Mouse (Mus musculus): ENCODE results near the gene Ugt2b5. TPM values are rescaled to one million over a fixed set of nuclear protein-coding genes. Genes with fewer than 3 reads are reported as not detected.
"Not testable (repeated sequence)": the region's sequence is repeated elsewhere in the genome, so short reads cannot be mapped to it uniquely, and the experiment has no call there.

Gene Ugt2b5
- total RNA-seq (2015; ENCODE audit: low replicate concordance), result not detected in 2 replicates
- total RNA-seq (2017; ENCODE audit: low replicate concordance), result not detected in 2 replicates

- not testable (repeated sequence) for ATAC-seq (replicated peaks; ENCODE audit: low FRiP score, poor library complexity, severe bottlenecking)
Observed at GRCm38 (mm10) chr5:87140196-87140595, at the start of gene Ugt2b5. Gene Ugt2b5, minus strand, starts transcription at chr5:87140318.

- ATAC-seq (replicated peaks; ENCODE audit: low FRiP score, poor library complexity, severe bottlenecking), result not testable (repeated sequence)
Observed at GRCm38 (mm10) chr5:87175780-87176179, 35.7 kb upstream of the Ugt2b5 start.

GRCm38 (mm10) chr5:87174671-87175070 lies 34.6 kb upstream of the Ugt2b5 start:
- ATAC-seq (replicated peaks; ENCODE audit: low FRiP score, poor library complexity, severe bottlenecking), result no peak

GRCm38 (mm10) chr5:87147741-87148454 lies 7.8 kb upstream of the Ugt2b5 start:
- no peak for ATAC-seq (replicated peaks; ENCODE audit: low FRiP score, poor library complexity, severe bottlenecking)

DNA sequence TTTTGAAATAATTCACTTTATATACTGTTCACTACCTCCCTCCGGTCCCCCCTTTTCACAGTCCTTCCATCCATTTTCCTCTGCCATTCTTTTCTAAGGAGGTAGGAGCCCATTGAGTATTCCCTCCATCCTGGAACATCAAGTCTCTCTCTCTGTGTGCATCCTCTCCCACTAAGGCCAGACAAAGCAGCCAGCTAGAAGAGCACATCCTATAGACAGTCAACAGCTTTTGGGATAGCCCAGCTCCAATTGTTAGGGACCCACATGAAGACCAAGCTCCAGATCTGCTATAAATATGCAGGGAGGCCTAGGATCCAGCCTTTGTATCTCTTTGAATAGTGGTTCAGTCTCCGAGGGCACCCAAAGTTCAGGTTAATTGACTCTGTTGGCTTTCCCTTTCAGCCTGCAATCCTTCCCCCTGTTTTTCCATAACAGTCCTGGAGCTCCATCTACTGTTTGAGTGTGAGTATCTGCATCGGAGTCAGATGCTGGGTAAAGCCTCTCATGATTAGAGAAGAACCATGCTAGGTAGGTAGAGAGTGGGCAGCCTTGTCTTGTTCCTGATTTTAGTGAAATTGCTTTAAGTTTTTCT lies 2.8 kb upstream of the Ugt2b5 start:
- no peak for ATAC-seq (replicated peaks; ENCODE audit: low FRiP score, poor library complexity, severe bottlenecking)

DNA sequence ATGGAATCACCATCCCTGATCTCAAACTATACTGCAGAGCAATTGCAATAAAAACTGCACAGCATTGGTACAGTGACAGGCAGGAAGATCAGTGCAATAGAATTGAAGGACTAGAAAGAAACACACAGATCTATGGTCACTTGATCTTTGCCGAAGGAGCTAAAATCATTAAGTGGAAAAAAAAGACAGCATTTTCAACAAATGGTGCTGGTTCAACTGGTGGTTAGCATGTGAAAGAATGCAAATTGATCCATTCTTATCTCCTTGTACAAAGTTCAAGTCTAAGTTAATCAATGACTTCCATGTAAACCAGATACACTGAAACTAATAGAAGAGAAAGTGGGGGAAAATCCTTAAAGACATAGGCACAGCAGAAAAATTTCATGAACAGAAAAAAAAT lies 36.4 kb downstream of the Ugt2b5 start:
- not testable (repeated sequence) for ATAC-seq (replicated peaks; ENCODE audit: low FRiP score, poor library complexity, severe bottlenecking)

DNA sequence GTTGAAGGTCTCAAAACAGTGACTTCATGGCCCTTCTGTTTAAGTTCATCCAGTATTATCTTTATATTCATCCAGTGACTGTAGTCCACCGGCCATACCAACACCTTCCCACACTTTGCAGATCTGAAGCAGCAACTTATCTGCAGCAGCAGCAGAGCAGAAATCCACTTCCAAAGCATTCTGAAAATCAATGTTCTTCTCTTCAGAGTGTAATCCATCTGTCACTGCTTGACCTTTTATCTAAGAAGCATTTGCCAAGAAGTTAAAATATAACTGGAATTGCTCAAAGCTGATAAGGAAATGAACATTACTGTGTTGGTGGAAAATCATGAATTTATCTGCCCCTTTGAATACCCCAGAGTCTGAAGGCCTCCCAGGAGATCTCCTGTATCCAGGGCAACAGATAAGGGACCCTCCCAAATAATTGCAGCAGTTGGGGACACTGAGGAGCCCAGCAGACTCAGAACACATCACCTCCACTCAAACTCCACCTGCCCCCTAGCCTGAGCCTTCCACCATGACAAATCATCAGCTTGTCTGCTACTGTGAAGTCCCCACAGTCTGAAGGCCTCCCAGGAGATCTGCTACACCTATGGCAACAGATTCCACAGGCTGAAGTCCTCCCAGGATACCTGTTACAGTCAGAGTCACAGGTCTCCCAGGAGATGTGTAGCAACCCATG lies 47.6 kb downstream of the Ugt2b5 start, which contains the start of gene Ugt2b36:
Gene Ugt2b36, minus strand, starts transcription at position 210 of the 682 bp plus-strand sequence.
- ATAC-seq (replicated peaks; ENCODE audit: low FRiP score, poor library complexity, severe bottlenecking), result no peak

GRCm38 (mm10) chr5:87091111-87091510 lies 49.0 kb downstream of the Ugt2b5 start:
- no peak for ATAC-seq (replicated peaks; ENCODE audit: low FRiP score, poor library complexity, severe bottlenecking)

- no peak for ATAC-seq (replicated peaks; ENCODE audit: low FRiP score, poor library complexity, severe bottlenecking)
Observed at GRCm38 (mm10) chr5:87089264-87089663, 50.9 kb downstream of the Ugt2b5 start.

DNA sequence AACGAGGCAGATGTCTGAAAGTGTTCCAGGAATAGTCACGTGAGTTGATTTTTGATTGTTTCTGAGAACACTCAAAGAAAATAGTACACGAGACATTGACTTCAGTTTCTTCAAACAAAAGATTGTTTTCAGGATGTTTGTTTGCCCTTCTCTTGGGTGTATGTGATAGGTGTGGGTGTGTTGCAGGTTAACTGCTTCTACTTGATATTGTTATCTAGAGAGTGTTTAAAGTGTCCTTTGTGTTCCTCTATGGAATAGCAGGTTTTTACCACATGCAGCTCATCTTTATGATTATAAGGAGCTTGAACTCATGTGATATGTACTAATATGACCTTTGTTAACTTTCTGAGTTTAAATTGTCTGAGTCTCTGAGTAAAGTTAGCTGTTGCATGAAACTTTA lies 53.8 kb downstream of the Ugt2b5 start:
- ATAC-seq (replicated peaks; ENCODE audit: low FRiP score, poor library complexity, severe bottlenecking), result no peak

Other genes starting within 250 kb of the Ugt2b5 start
- not detected in 2 replicates for gene Ugt2b34, start 233.4 kb downstream of the Ugt2b5 start, total RNA-seq (2015; ENCODE audit: low replicate concordance)
- gene Ugt2b34, start 233.4 kb downstream of the Ugt2b5 start, total RNA-seq (2017; ENCODE audit: low replicate concordance), result not detected in 2 replicates
- not detected in 2 replicates for gene Ugt2b1, start 213.8 kb downstream of the Ugt2b5 start, total RNA-seq (2015; ENCODE audit: low replicate concordance)
- not detected in 2 replicates for gene Ugt2b1, start 213.8 kb downstream of the Ugt2b5 start, total RNA-seq (2017; ENCODE audit: low replicate concordance)
- not detected in 2 replicates for gene Ugt2b35, start 139.5 kb downstream of the Ugt2b5 start, total RNA-seq (2015; ENCODE audit: low replicate concordance)
- gene Ugt2b35, start 139.5 kb downstream of the Ugt2b5 start, total RNA-seq (2017; ENCODE audit: low replicate concordance), result not detected in 2 replicates
- gene Ugt2b36, start 47.8 kb downstream of the Ugt2b5 start, total RNA-seq (2015; ENCODE audit: low replicate concordance), result not detected in 2 replicates
- gene Ugt2b36, start 47.8 kb downstream of the Ugt2b5 start, total RNA-seq (2017; ENCODE audit: low replicate concordance), result not detected in 2 replicates
- not detected in 2 replicates for gene Ugt2b37, start 114.5 kb upstream of the Ugt2b5 start, total RNA-seq (2015; ENCODE audit: low replicate concordance)
- not detected in 2 replicates for gene Ugt2b37, start 114.5 kb upstream of the Ugt2b5 start, total RNA-seq (2017; ENCODE audit: low replicate concordance)
- gene Ugt2a3, start 196.9 kb upstream of the Ugt2b5 start, total RNA-seq (2015; ENCODE audit: low replicate concordance), result not detected in 2 replicates
- gene Ugt2a3, start 196.9 kb upstream of the Ugt2b5 start, total RNA-seq (2017; ENCODE audit: low replicate concordance), result not detected in 2 replicates